Mouse (Mus musculus) MEL (cell line): ENCODE measurements around the gene Kif4. TPM values are rescaled to one million over a fixed set of nuclear protein-coding genes. Genes with fewer than 3 reads are reported as not detected.

Experiments
- DNase-seq: peaks from one replicate; pipeline ENCODE4 v3.0.0; 2011; ENCODE audit warnings: low read depth, low spot score
- H3K27ac ChIP-seq: 2 replicates; pipeline ENCODE4 v1.5.1; 2012; ENCODE audit warnings: low read depth, mild to moderate bottlenecking, control low read depth, low read length, moderate library complexity; ENCODE audit not compliant: control insufficient read depth
- H3K27me3 ChIP-seq, 2 experiments: fragments of 150-350 bp in 1 of 2; sonication (generic) in 1 of 2; 2 replicates each; pipeline ENCODE4 v1.6.1; 2012; ENCODE audit warnings: low read length in 2 of 2, mild to moderate bottlenecking in 2 of 2, improper control_type of control experiment in 1 of 2, moderate library complexity in 1 of 2; ENCODE audit not compliant: insufficient read depth in 2 of 2, control insufficient read depth in 1 of 2
- H3K36me3 ChIP-seq, 2 experiments: 2 replicates each; pipeline ENCODE4 v1.6.1; 2012 to 2014; ENCODE audit warnings: low read length in 2 of 2, improper control_type of control experiment in 1 of 2, inconsistent platforms in 1 of 2, mild to moderate bottlenecking in 1 of 2; ENCODE audit not compliant: insufficient read depth in 2 of 2, control insufficient read depth in 1 of 2
- H3K4me1 ChIP-seq, 2 experiments: fragments of 150-350 bp in 1 of 2; sonication (generic) in 1 of 2; 2 replicates each; pipeline ENCODE4 v1.6.1; 2012; ENCODE audit warnings: low read length in 2 of 2, improper control_type of control experiment in 1 of 2, mild to moderate bottlenecking in 1 of 2; ENCODE audit not compliant: insufficient read depth in 2 of 2, control insufficient read depth in 1 of 2
- H3K4me3 ChIP-seq, 2 experiments: fragments of 150-350 bp in 1 of 2; sonication (generic) in 1 of 2; 2 replicates each; pipeline ENCODE4 v1.5.1; 2012; ENCODE audit warnings: low read depth in 2 of 2, low read length in 2 of 2, mild to moderate bottlenecking in 2 of 2, moderate library complexity in 2 of 2, control low read depth in 1 of 2, improper control_type of control experiment in 1 of 2; ENCODE audit not compliant: control insufficient read depth in 1 of 2, insufficient read depth in 1 of 2
- H3K79me2 ChIP-seq: 2 replicates; pipeline ENCODE4 v1.6.1; 2012; ENCODE audit warnings: mild to moderate bottlenecking, low read length, moderate library complexity; ENCODE audit not compliant: control insufficient read depth, poor library complexity, insufficient read depth
- H3K9ac ChIP-seq: 2 replicates; pipeline ENCODE4 v1.6.1; 2012; ENCODE audit warnings: low read depth, mild to moderate bottlenecking, control low read depth, low read length, moderate library complexity; ENCODE audit not compliant: control insufficient read depth, poor library complexity, severe bottlenecking
- H3K9me3 ChIP-seq: fragments of 150-350 bp; sonication (generic); replicated peaks from 2 replicates; pipeline ENCODE4 v1.6.1; 2012; ENCODE audit warnings: mild to moderate bottlenecking, low read length, improper control_type of control experiment, moderate library complexity; ENCODE audit not compliant: insufficient read depth
- CHD2 ChIP-seq: IDR thresholded peaks from 2 replicates; pipeline ENCODE4 v1.6.1; 2011; ENCODE audit warnings: low read length, improper control_type of control experiment
- CTCF ChIP-seq, 3 experiments: IDR thresholded peaks in 2 of 3; conservative IDR thresholded peaks in 1 of 3; 2 replicates each; pipeline ENCODE4 v1.5.1; 2011 to 2012; ENCODE audit warnings: low read length in 3 of 3, low read depth in 2 of 3, mild to moderate bottlenecking in 2 of 3, improper control_type of control experiment in 1 of 3, inconsistent platforms in 1 of 3, mixed read lengths in 1 of 3, moderate library complexity in 1 of 3; ENCODE audit not compliant: control insufficient read depth in 1 of 3, insufficient read depth in 1 of 3, poor library complexity in 1 of 3, severe bottlenecking in 1 of 3
- E2F4 ChIP-seq: IDR thresholded peaks from 2 replicates; pipeline ENCODE4 v1.6.1; 2011; ENCODE audit warnings: low read depth, low read length, improper control_type of control experiment, borderline replicate concordance
- ETS1 ChIP-seq: IDR thresholded peaks from 2 replicates; pipeline ENCODE4 v1.6.1; 2012; ENCODE audit warnings: low read depth, mild to moderate bottlenecking, inconsistent platforms, low read length, improper control_type of control experiment, moderate library complexity
- GABPA ChIP-seq: IDR thresholded peaks from 2 replicates; pipeline ENCODE4 v1.6.1; 2012; ENCODE audit warnings: low read depth, mild to moderate bottlenecking, inconsistent platforms, low read length, improper control_type of control experiment, moderate library complexity
- KAT2A ChIP-seq: conservative IDR thresholded peaks from 2 replicates; pipeline ENCODE4 v1.6.1; 2012; ENCODE audit warnings: low read depth, low read length, improper control_type of control experiment, inconsistent platforms
- MAFK ChIP-seq: IDR thresholded peaks from 2 replicates; pipeline ENCODE4 v1.6.1; 2011; ENCODE audit warnings: low read depth, mild to moderate bottlenecking, low read length, improper control_type of control experiment, borderline replicate concordance
- MEF2A ChIP-seq: IDR thresholded peaks from 2 replicates; pipeline ENCODE4 v1.6.1; 2014; ENCODE audit warnings: low read depth, mild to moderate bottlenecking, inconsistent platforms, low read length, improper control_type of control experiment; ENCODE audit not compliant: poor library complexity, insufficient replicate concordance, severe bottlenecking; ENCODE audit errors: extremely low read depth
- MXI1 ChIP-seq: IDR thresholded peaks from 2 replicates; pipeline ENCODE4 v1.6.1; 2011; ENCODE audit warnings: mild to moderate bottlenecking, low read depth, low read length, improper control_type of control experiment
- NELFE ChIP-seq: IDR thresholded peaks from 2 replicates; pipeline ENCODE4 v1.6.1; 2011; ENCODE audit warnings: low read depth, low read length, improper control_type of control experiment
- POLR2A ChIP-seq, 2 experiments: IDR thresholded peaks; 2 replicates each; pipeline ENCODE4 v1.6.1; 2011 to 2012; ENCODE audit warnings: low read length in 2 of 2, mild to moderate bottlenecking in 2 of 2, control low read depth in 1 of 2, improper control_type of control experiment in 1 of 2, low read depth in 1 of 2, moderate library complexity in 1 of 2; ENCODE audit not compliant: control insufficient read depth in 1 of 2, insufficient read depth in 1 of 2, poor library complexity in 1 of 2
- POLR2AphosphoS2 ChIP-seq: IDR thresholded peaks from 2 replicates; pipeline ENCODE4 v1.6.1; 2011; ENCODE audit warnings: low read length, improper control_type of control experiment
- SIN3A ChIP-seq: IDR thresholded peaks from 2 replicates; pipeline ENCODE4 v1.6.1; 2012; ENCODE audit warnings: low read length, improper control_type of control experiment, inconsistent platforms
- SMC3 ChIP-seq: IDR thresholded peaks from 2 replicates; pipeline ENCODE4 v1.6.1; 2011; ENCODE audit warnings: low read depth, low read length, improper control_type of control experiment
- TBP ChIP-seq: IDR thresholded peaks from 2 replicates; pipeline ENCODE4 v1.8.0; 2011; ENCODE audit warnings: low read depth, low read length, improper control_type of control experiment
- TCF12 ChIP-seq: IDR thresholded peaks from 2 replicates; pipeline ENCODE4 v1.6.1; 2014; ENCODE audit warnings: low read depth, mild to moderate bottlenecking, inconsistent platforms, low read length, improper control_type of control experiment, moderate library complexity
- UBTF ChIP-seq: IDR thresholded peaks from 2 replicates; pipeline ENCODE4 v1.6.1; 2012; ENCODE audit warnings: low read depth, mild to moderate bottlenecking, inconsistent platforms, low read length, improper control_type of control experiment, moderate library complexity, borderline replicate concordance; ENCODE audit not compliant: insufficient read depth
- USF2 ChIP-seq, 2 experiments: IDR thresholded peaks; 2 replicates each; pipeline ENCODE4 v1.6.1; 2011 to 2012; ENCODE audit warnings: improper control_type of control experiment in 2 of 2, low read length in 2 of 2, borderline replicate concordance in 1 of 2, inconsistent platforms in 1 of 2, low read depth in 1 of 2, mild to moderate bottlenecking in 1 of 2; ENCODE audit not compliant: insufficient read depth in 1 of 2
- ZC3H11A ChIP-seq: IDR thresholded peaks from 2 replicates; pipeline ENCODE4 v1.6.1; 2012; ENCODE audit warnings: low read depth, mild to moderate bottlenecking, inconsistent platforms, low read length, improper control_type of control experiment
- ZNF384 ChIP-seq: IDR thresholded peaks from 2 replicates; pipeline ENCODE4 v1.6.1; 2012; ENCODE audit warnings: low read depth, mild to moderate bottlenecking, inconsistent platforms, low read length, improper control_type of control experiment
- polyA plus RNA-seq, 2 experiments: library from polyadenylated mRNA; stranded (reverse) in 1 of 2; unstranded in 1 of 2; fragments of >175 nt in 1 of 2; fragments of >200 nt in 1 of 2; gene quantifications; 2 replicates each; pipeline versions ENCODE4 v1.2.1 to v1.2.4; 2012; ENCODE audit warnings: low replicate concordance in 2 of 2, low read depth in 1 of 2; ENCODE audit not compliant: insufficient read length in 2 of 2, insufficient read depth in 1 of 2, missing spikeins in 1 of 2
- total RNA-seq: library from RNA; depleted of rRNA; stranded (reverse); fragments of 300-350 nt; gene quantifications from 2 replicates; pipeline ENCODE4 v1.2.3, GENCODE M21; 2012

Kif4 gene
- total and polyA plus RNA-seq, 3 experiments: 30.2 to 153 (median 35.2) TPM

DNA sequence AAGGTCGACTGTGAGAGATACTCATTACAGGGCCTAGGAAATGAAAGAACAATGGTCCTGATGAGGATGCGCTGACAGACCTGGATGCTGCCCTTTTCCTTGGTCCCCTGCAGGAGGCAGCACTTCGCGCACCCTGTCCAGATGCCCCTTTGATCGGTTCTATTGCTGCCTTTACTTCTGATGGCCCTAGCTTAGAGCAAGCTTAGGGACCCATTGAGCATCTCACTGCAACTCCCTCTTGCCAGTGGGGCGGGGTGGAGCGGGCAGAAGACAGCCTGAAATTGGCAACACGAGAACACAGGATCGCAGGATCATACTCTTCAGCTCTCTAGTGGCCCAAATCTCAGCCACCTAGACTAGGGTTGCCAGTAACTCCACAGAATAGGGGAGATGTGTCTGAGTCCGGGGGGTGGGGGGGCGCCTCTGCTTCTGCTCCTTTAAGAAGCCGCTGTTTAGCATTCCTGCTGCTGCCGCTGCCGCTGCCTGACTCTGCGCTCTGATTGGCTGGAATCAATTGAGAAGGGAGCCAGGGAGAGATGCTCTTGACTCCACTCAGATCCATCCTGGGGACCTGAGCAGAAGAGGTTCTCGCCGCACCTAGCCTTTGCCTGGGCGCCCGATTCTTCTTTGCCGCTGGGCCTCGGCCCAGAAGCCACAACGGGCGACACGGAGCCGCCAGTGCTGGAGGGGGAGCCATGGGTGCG is 141.8 kb downstream of the Kif4 start, which contains the start of gene Dlg3:
Dlg3 (plus strand) TSS at position 542 of the 704 bp plus-strand sequence.
- H3K9ac ChIP-seq: no peak within 1 kb of the TSS
- DNase-seq: no peak
- TF ChIP-seq TBP (no peak), SMC3 (no peak), POLR2AphosphoS2 (no peak), GABPA (no peak), E2F4 (no peak), MXI1 (no peak), USF2 (IDR thresholded peaks at IDR 0.05; ENCODE audit: borderline replicate concordance in 1 of 2, insufficient read depth in 1 of 2, low read depth in 1 of 2, low read length in 2 of 2) (no peak), UBTF (no peak), CTCF (IDR thresholded peaks at IDR 0.05 in 2 of 3, conservative IDR thresholded peaks at IDR 0.05 in 1 of 3; ENCODE audit: control insufficient read depth in 1 of 3, insufficient read depth in 1 of 3, low read depth in 2 of 3, low read length in 3 of 3, poor library complexity in 1 of 3, severe bottlenecking in 1 of 3) (no peak), ZC3H11A (no peak), CHD2 (no peak), MEF2A (no peak), KAT2A (no peak), MAFK (no peak), TCF12 (no peak), NELFE (no peak), SIN3A (no peak), ZNF384 (no peak), POLR2A (IDR thresholded peaks at IDR 0.05; ENCODE audit: control insufficient read depth in 1 of 2, insufficient read depth in 1 of 2, low read depth in 1 of 2, low read length in 2 of 2, poor library complexity in 1 of 2) (no peak), ETS1 (no peak)
- TF ChIP-seq, all 39 proteins: peak for 0
- Histone ChIP-seq H3K79me2 (no peaks in the 10 kb centered on the region), H3K27ac (no peak within 1 kb of the TSS), H3K4me1 (no peaks in the 10 kb centered on the region), H3K36me3 (no peaks in the 10 kb centered on the region), H3K4me3 (no peak within 1 kb of the TSS), H3K27me3 (no peaks in the 10 kb centered on the region), H3K9me3 (no peaks in the 10 kb centered on the region)
